Mouse (Mus musculus): ENCODE measurements around the gene Tmem147.
"Not testable (repeated sequence)": the region's sequence is repeated elsewhere in the genome, so short reads cannot be mapped to it uniquely, and the experiment has no call there.

The Tmem147 gene

GRCm38 (mm10) chr7:30729396-30730063, at the start of gene Tmem147:
Tmem147 (minus strand) TSS chr7:30729540.
- DNase-seq (ENCODE audit: low read depth, low spot score), result peak; percentile 94

GRCm38 (mm10) chr7:30777911-30778310, 48.6 kb upstream of the Tmem147 start:
- DNase-seq (ENCODE audit: low read depth, low spot score), result no peak

- no peak for DNase-seq (ENCODE audit: low read depth, low spot score)
Observed at GRCm38 (mm10) chr7:30777081-30777579, 47.8 kb upstream of the Tmem147 start.

- DNase-seq (ENCODE audit: low read depth, low spot score), result no peak
Observed at GRCm38 (mm10) chr7:30776104-30776503, 46.8 kb upstream of the Tmem147 start.

- DNase-seq (ENCODE audit: low read depth, low spot score), result no peak
Observed at GRCm38 (mm10) chr7:30769236-30769635, 39.9 kb upstream of the Tmem147 start.

GRCm38 (mm10) chr7:30766408-30766807, 37.1 kb upstream of the Tmem147 start:
- DNase-seq (ENCODE audit: low read depth, low spot score), result no peak

- no peak for DNase-seq (ENCODE audit: low read depth, low spot score)
Observed at GRCm38 (mm10) chr7:30765173-30765572, 35.8 kb upstream of the Tmem147 start.

- DNase-seq (ENCODE audit: low read depth, low spot score), result no peak
Observed at GRCm38 (mm10) chr7:30763456-30763855, 34.1 kb upstream of the Tmem147 start, which contains the start of gene Dmkn. Dmkn (plus strand) TSS chr7:30763756.

GRCm38 (mm10) chr7:30761769-30762352, 32.5 kb upstream of the Tmem147 start:
- no peak for DNase-seq (ENCODE audit: low read depth, low spot score)

- DNase-seq (ENCODE audit: low read depth, low spot score), result no peak
Observed at GRCm38 (mm10) chr7:30758853-30759252, 29.5 kb upstream of the Tmem147 start.

GRCm38 (mm10) chr7:30757001-30757400, 27.7 kb upstream of the Tmem147 start:
- no peak for DNase-seq (ENCODE audit: low read depth, low spot score)

- DNase-seq (ENCODE audit: low read depth, low spot score), result no peak
Observed at GRCm38 (mm10) chr7:30751086-30751669, 21.8 kb upstream of the Tmem147 start, which contains the start of gene Sbsn. Sbsn (plus strand) TSS chr7:30751471.

GRCm38 (mm10) chr7:30749824-30750606, 20.7 kb upstream of the Tmem147 start:
- no peak for DNase-seq (ENCODE audit: low read depth, low spot score)

- no peak for DNase-seq (ENCODE audit: low read depth, low spot score)
Observed at GRCm38 (mm10) chr7:30747525-30748204, 18.3 kb upstream of the Tmem147 start.

GRCm38 (mm10) chr7:30744022-30744598, 14.8 kb upstream of the Tmem147 start:
- no peak for DNase-seq (ENCODE audit: low read depth, low spot score)

GRCm38 (mm10) chr7:30743617-30744016, 14.3 kb upstream of the Tmem147 start, which contains the start of gene Gapdhs:
Gapdhs (minus strand) TSS chr7:30743681.
- not testable (repeated sequence) for DNase-seq (ENCODE audit: low read depth, low spot score)

- DNase-seq (ENCODE audit: low read depth, low spot score), result not testable (repeated sequence)
Observed at GRCm38 (mm10) chr7:30742570-30742969, 13.2 kb upstream of the Tmem147 start.

- no peak for DNase-seq (ENCODE audit: low read depth, low spot score)
Observed at GRCm38 (mm10) chr7:30736211-30736610, 6.9 kb upstream of the Tmem147 start.

- DNase-seq (ENCODE audit: low read depth, low spot score), result not testable (repeated sequence)
Observed at GRCm38 (mm10) chr7:30730064-30730722, 853 bp upstream of the Tmem147 start.

GRCm38 (mm10) chr7:30728739-30729395, 473 bp downstream of the Tmem147 start:
- no peak for DNase-seq (ENCODE audit: low read depth, low spot score)
